Mouse (Mus musculus) cerebellum, postnatal 4 days (tissue): ENCODE measurements at regions not wholly inside any gene's neighbourhood (a gene's known extent, or its start where the extent isn't known, plus 50 kb on each side); places are given as distances from the start of the nearest gene placed in this dataset.
A peak's percentile ranks its signal among the peaks of the same experiment; 100 is the strongest.

Source experiments
- DNase-seq, 2 experiments: peaks; one replicate each; pipeline ENCODE4 v3.0.0; 2022; ENCODE audit warnings: low spot score in 2 of 2, mixed read lengths in 1 of 2

- DNase-seq = no peak
Measured at GRCm38 (mm10) chr14:81456396-81456795, 1472.5 kb downstream of the Olfm4 start.

GRCm38 (mm10) chr14:81479261-81479660 is 1495.4 kb downstream of the Olfm4 start:
- DNase-seq = no peak

GRCm38 (mm10) chr14:81483594-81483993 is 1499.7 kb downstream of the Olfm4 start:
- peak in 1 of 2 experiments; percentile 26 for DNase-seq

GRCm38 (mm10) chr14:81508934-81509333 is 1525.1 kb downstream of the Olfm4 start:
- DNase-seq = no peak
